Mouse (Mus musculus) neural tube, embryonic 12.5 days (tissue): ENCODE data around the gene Hoxa5. TPM values are rescaled to one million over a fixed set of nuclear protein-coding genes. Genes with fewer than 3 reads are reported as not detected.

Source experiments
- ATAC-seq: fragments of 200-750 bp; cut with Nextera tagmentation; 2 replicates; pipeline ENCODE4 v1.8.0; 2017; ENCODE audit warnings: low read depth, mild to moderate bottlenecking, moderate TSS enrichment, moderate library complexity; ENCODE audit not compliant: low FRiP score
- H3K27ac ChIP-seq: fragments of 300-500 bp; sonication (generic); 2 replicates; pipeline ENCODE4 v1.5.1; 2016
- H3K27me3 ChIP-seq: fragments of 300-500 bp; sonication (generic); replicated peaks from 2 replicates; pipeline ENCODE4 v1.6.1; 2016; ENCODE audit warnings: mild to moderate bottlenecking
- H3K36me3 ChIP-seq: fragments of 300-500 bp; sonication (generic); 2 replicates; pipeline ENCODE4 v1.6.1; 2016; ENCODE audit warnings: mild to moderate bottlenecking
- H3K4me1 ChIP-seq: fragments of 300-500 bp; sonication (generic); 2 replicates; pipeline ENCODE4 v1.6.1; 2016
- H3K4me2 ChIP-seq: fragments of 300-500 bp; sonication (generic); replicated peaks from 2 replicates; pipeline ENCODE4 v1.6.1; 2016; ENCODE audit warnings: mild to moderate bottlenecking
- H3K4me3 ChIP-seq: fragments of 300-500 bp; sonication (generic); 2 replicates; pipeline ENCODE4 v1.5.1; 2016
- H3K9ac ChIP-seq: fragments of 300-500 bp; sonication (generic); 2 replicates; pipeline ENCODE4 v1.6.1; 2016; ENCODE audit warnings: mild to moderate bottlenecking
- H3K9me3 ChIP-seq: fragments of 300-500 bp; sonication (generic); 2 replicates; pipeline ENCODE4 v1.6.1; 2016; ENCODE audit warnings: mild to moderate bottlenecking
- WGBS: fragments of 180-500 bp; shearing (Covaris S2); methylation state at CpG from one replicate; pipeline ENCODE4 v1.1.7; 2016; 5-methylcytosine and 5-hydroxymethylcytosine counted together
- polyA plus RNA-seq: library from polyadenylated mRNA; unstranded; fragments of >200 nt; fragmentation: Nextera tagmentation; extraction: Ambion mirVana; gene quantifications from 2 replicates; pipeline ENCODE4 v1.2.1, GENCODE M21; 2016

The Hoxa5 gene
- polyA plus RNA-seq, 1 experiment from 2014 or later = 72.6 TPM

DNA sequence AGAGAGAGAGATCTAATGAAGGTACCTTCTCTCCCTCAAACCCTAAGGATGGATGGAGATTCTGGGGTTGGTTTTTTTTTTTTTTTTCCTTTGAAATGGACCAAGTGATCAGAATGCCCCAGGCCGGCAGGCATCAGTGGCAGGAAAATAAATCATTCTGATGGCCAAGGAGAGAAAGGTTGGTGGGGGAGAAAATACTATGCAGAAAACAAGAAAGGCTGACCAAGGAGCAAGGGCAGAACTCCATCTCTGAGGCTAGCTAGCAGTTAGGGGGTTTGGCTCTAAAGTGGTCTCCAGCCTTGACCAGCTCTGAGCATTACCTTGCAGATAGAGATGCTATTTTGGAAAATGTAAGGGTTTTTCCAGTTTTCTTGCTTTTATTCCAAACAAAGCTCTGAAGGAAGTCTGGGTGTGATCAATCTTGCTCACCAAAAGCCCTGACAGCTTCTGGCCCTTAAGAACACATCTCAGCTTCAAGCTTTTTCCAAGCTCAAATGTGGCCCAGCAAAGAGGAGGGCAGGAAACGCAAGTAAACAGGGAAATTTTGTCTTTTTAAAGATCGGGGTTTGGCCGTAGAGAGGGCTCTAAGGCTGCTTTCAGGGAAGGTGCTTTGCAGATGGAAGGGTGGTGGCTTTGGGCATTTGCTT, 37.8 kb downstream of the Hoxa5 start:
- Histone ChIP-seq H3K9me3 (no peaks in the 10 kb centered on the region), H3K4me3 (peak overlapping the region; percentile 74), H3K27ac (peak overlapping the region; percentile 100), H3K4me2 (peak overlapping the region; percentile 99), H3K36me3 (peaks cover 17% of the 10 kb centered on the region), H3K27me3 (no peaks in the 10 kb centered on the region), H3K9ac (peak overlapping the region; percentile 99), H3K4me1 (peaks cover 70% of the 10 kb centered on the region)
- no peak for ATAC-seq
- WGBS = 3% methylated on average over 4 of the region's 4 CpGs

GRCm38 (mm10) chr6:52165441-52166370, 38.7 kb downstream of the Hoxa5 start:
- WGBS = under 1% methylated on average over 28 of the region's 28 CpGs
- H3K4me1 ChIP-seq = peaks cover 63% of the 10 kb centered on the region
- H3K4me3 ChIP-seq = peak overlapping the region; percentile 74
- ATAC-seq = no peak
- H3K27me3 ChIP-seq = no peaks in the 10 kb centered on the region
- peak overlapping the region; percentile 100 for H3K27ac ChIP-seq
- H3K9ac ChIP-seq = peak overlapping the region; percentile 99
- H3K9me3 ChIP-seq = no peaks in the 10 kb centered on the region
- peak overlapping the region; percentile 99 for H3K4me2 ChIP-seq
- H3K36me3 ChIP-seq = peaks cover 17% of the 10 kb centered on the region

DNA sequence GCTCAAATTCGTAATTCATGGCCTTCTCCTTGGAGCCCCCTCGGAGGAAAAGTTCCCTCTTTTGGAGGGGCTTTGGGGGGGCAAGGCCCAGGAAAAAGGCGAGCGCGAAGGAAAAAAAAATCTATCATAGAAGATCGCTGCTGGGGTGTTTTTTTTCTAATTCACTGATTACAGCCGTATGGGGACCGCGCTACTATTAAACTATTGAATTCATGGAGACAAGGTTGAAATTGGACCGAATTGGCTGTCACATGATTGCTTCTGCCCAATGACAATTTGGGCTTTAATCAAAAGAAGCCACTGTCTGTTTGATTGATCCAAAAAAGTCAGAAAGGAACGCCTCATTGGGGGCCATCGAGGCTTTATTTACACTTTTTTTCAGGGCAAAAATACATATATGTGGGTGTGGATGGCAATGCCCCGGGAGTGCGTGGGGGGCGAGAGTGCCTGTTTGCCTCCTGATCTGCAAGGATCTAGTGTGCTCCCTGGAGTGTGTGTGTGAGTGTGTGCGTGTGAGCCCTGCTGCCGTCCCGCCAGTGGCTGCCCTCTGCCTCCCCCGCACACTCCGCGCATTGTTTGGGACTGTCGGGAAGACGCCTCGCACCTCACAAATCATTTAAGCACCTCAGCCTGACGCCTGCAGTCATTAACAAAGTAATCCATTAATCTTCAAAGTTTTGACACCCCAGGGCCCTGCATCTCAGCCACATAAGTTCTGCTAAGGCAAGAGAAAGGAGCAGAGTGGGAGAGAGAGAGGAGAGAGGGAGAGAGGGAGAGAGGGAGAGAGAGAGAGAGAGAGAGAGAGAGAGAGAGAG, 39.6 kb downstream of the Hoxa5 start, which contains the start of gene Hoxa2:
Hoxa2 (minus strand) TSS at position 206 of the 815 bp plus-strand sequence.
- peaks cover 63% of the 10 kb centered on the region for H3K4me1 ChIP-seq
- peaks cover 9% of the 10 kb centered on the region for H3K36me3 ChIP-seq
- H3K9me3 ChIP-seq = no peaks in the 10 kb centered on the region
- no peaks in the 10 kb centered on the region for H3K27me3 ChIP-seq
- H3K9ac ChIP-seq = peak within 1 kb of the TSS; percentile 99
- H3K4me3 ChIP-seq = peak within 1 kb of the TSS; percentile 74
- under 1% methylated on average over 25 of the region's 25 CpGs for WGBS
- peak; percentile 67 for ATAC-seq
- peak within 1 kb of the TSS; percentile 100 for H3K27ac ChIP-seq
- H3K4me2 ChIP-seq = peak within 1 kb of the TSS; percentile 99

GRCm38 (mm10) chr6:52164051-52164625, 40.2 kb downstream of the Hoxa5 start:
- Histone ChIP-seq H3K4me3 (peak overlapping the region; percentile 74), H3K4me1 (peaks cover 64% of the 10 kb centered on the region), H3K27me3 (no peaks in the 10 kb centered on the region), H3K27ac (peak overlapping the region; percentile 100), H3K9ac (peak overlapping the region; percentile 99), H3K4me2 (peak overlapping the region; percentile 99), H3K9me3 (no peaks in the 10 kb centered on the region), H3K36me3 (peaks cover 6% of the 10 kb centered on the region; the same call in 1 of the 2 replicates)
- under 1% methylated on average over 39 of the region's 39 CpGs for WGBS
- ATAC-seq = peak; percentile 10; the same call in 1 of the 2 replicates

- Histone ChIP-seq H3K36me3 (peaks cover 3% of the 10 kb centered on the region; the same call in 1 of the 2 replicates), H3K27ac (peak overlapping the region; percentile 100), H3K4me1 (peaks cover 62% of the 10 kb centered on the region), H3K4me2 (peak overlapping the region; percentile 99), H3K9me3 (no peaks in the 10 kb centered on the region), H3K4me3 (peak overlapping the region; percentile 74), H3K27me3 (no peaks in the 10 kb centered on the region), H3K9ac (peak overlapping the region; percentile 99)
- ATAC-seq = no peak
- WGBS = 1% methylated on average over 17 of the region's 17 CpGs
Observed at GRCm38 (mm10) chr6:52163366-52164031, 40.9 kb downstream of the Hoxa5 start.

- Histone ChIP-seq H3K4me3 (peak overlapping the region; percentile 74), H3K9ac (peak overlapping the region; percentile 99), H3K4me1 (peaks cover 57% of the 10 kb centered on the region), H3K4me2 (peak overlapping the region; percentile 99), H3K27ac (peak overlapping the region; percentile 100), H3K36me3 (peaks cover 3% of the 10 kb centered on the region; the same call in 1 of the 2 replicates), H3K9me3 (no peaks in the 10 kb centered on the region), H3K27me3 (no peaks in the 10 kb centered on the region)
- 2% methylated on average over 14 of the region's 14 CpGs for WGBS
- no peak for ATAC-seq
Observed at GRCm38 (mm10) chr6:52162611-52163365, 41.6 kb downstream of the Hoxa5 start.

DNA sequence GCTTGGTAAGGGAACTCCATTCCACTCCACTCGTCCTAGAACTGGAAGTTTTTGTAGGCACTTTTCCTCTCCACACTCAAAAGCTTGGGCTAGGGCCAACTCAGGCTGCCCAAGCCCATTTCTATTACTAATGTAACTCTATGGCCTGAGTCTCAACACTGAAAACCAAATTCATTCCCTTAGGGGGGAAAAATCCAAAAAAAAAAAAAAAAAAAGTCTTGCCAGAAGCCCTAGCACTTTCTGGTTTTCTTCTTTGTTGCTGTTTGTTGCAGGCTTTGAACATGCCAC, 42.4 kb downstream of the Hoxa5 start:
- Histone ChIP-seq H3K9ac (peak overlapping the region; percentile 99), H3K27ac (peak overlapping the region; percentile 66), H3K4me2 (peak overlapping the region; percentile 99), H3K4me1 (peaks cover 58% of the 10 kb centered on the region), H3K36me3 (peaks cover 3% of the 10 kb centered on the region; the same call in 1 of the 2 replicates), H3K27me3 (no peaks in the 10 kb centered on the region), H3K9me3 (no peaks in the 10 kb centered on the region), H3K4me3 (peak overlapping the region; percentile 25)
- 5% methylated on average over 1 of the region's 1 CpGs for WGBS
- no peak for ATAC-seq

GRCm38 (mm10) chr6:52161336-52162092, 42.9 kb downstream of the Hoxa5 start:
- Histone ChIP-seq H3K27ac (peak overlapping the region; percentile 98), H3K9ac (peak overlapping the region; percentile 99), H3K4me2 (peak overlapping the region; percentile 99), H3K9me3 (no peaks in the 10 kb centered on the region), H3K36me3 (peaks cover 3% of the 10 kb centered on the region; the same call in 1 of the 2 replicates), H3K27me3 (no peaks in the 10 kb centered on the region), H3K4me3 (peak overlapping the region; percentile 75), H3K4me1 (peaks cover 57% of the 10 kb centered on the region)
- no peak for ATAC-seq
- 2% methylated on average over 8 of the region's 8 CpGs for WGBS

- peak overlapping the region; percentile 89 for H3K9ac ChIP-seq
- H3K27ac ChIP-seq = peak overlapping the region; percentile 98
- H3K4me3 ChIP-seq = peak overlapping the region; percentile 75
- peaks cover 58% of the 10 kb centered on the region for H3K4me1 ChIP-seq
- WGBS = 1% methylated on average over 30 of the region's 30 CpGs
- peak overlapping the region; percentile 99 for H3K4me2 ChIP-seq
- H3K27me3 ChIP-seq = no peaks in the 10 kb centered on the region
- H3K9me3 ChIP-seq = no peaks in the 10 kb centered on the region
- H3K36me3 ChIP-seq = peaks cover 3% of the 10 kb centered on the region; the same call in 1 of the 2 replicates
- ATAC-seq = peak; percentile 48
Observed at GRCm38 (mm10) chr6:52160511-52161335, 43.7 kb downstream of the Hoxa5 start.
